Mouse (Mus musculus) heart, adult 8-10 months (tissue): ENCODE results near the gene Tgfb1i1. TPM values are rescaled to one million over a fixed set of nuclear protein-coding genes. Genes with fewer than 3 reads are reported as not detected.

ENCODE experiments used
- DNase-seq: peaks from one replicate; pipeline ENCODE4 v3.0.0; 2022; ENCODE audit warnings: low spot score
- microRNA-seq: library from miRNA; unstranded; fragments of <30 nt; microRNA quantifications from one replicate; pipeline ENCODE4 v1.2.0, GENCODE M21; 2022
- total RNA-seq, 4 experiments: library from RNA; stranded (reverse); gene quantifications; 2 replicates each; pipeline ENCODE4 v1.2.4; 2022

Tgfb1i1 gene
- total RNA-seq, 4 experiments from 2014 or later = 13.5 to 15.7 (median 14.6) TPM

DNA sequence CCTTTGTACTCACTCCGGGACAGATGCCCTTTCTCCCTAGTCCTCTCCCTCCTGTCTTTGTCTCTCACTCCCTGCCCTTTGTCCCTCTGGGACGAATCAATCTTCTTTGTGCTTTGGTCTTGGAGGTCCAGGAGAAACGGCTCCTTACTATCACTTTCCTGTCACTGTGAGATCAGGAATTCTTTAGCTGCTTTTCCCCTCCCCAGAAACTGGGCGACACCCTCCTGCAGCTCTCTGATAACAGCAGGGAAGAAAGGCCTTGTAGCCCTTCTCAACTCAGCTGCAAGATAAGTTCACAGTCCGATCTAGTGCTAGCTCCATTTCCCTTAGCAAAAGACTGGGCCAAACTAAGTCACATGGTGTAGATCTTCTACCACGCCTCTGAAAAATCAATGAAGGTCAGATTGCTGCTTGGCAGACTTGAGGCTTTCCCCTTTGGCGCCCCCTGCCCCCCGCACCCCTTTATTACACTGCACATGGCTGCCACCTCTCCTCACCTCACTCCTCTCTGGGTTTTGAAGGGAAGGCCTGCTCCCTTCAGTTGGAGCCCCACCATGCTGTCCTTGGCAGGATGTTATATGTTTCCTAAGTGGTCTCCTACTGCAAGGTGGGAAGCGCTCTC, 42.4 kb downstream of the Tgfb1i1 start:
- DNase-seq = no peak

DNA sequence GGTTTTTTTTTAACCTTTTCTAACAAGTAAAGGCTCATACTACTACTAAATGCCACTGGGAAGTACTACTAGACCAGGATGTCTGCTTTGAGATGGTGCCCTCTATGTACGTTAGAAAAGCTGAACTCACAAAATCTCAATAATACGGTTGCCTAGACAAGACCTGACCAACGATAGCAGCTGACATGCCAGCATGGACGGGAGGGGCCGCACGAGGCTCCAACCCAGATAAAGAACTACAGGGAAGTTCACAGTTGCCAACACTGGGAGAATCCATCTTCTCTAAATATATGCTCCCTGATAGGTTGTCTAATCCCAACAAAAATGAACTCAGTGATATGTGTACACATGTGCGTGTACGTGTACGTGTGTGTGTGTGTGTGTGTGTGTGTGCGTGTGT, 48.2 kb downstream of the Tgfb1i1 start:
- no peak for DNase-seq

DNA sequence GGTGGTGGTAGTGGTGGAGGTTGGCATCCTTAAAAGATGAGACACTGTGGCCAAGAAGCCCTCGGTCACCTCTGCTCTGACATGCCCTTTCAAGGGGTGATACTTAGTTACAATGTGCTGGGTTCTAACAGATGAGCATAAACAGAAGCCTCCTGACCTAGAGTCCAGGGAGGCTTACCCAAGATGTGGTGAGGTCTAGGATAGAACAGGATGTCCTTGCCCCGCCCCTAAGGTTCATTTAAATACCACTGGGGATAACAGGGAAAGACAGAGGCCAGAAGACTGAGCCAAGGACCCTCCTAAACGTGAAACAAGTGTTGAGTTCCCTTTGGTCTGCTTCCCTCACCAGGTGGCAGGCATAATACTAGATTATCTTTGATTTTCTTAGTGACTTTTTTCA, 49.9 kb downstream of the Tgfb1i1 start:
- no peak for DNase-seq

DNA sequence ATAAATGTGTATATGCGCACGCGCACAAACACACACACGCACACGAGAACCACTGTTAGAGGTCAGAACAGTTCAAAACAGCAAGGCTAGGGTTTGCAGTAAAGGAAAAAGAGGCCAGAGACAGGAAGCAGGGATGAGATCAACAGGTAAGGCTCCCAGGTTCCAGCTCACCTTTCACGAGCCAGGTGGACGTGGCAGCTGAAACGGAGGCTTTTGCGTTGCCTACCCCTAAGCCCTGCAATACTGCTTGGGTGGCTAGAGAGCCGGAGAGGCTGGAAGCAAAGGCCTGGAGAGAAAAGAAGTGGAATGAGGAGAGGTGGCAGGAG, 50.6 kb downstream of the Tgfb1i1 start:
- no peak for DNase-seq

DNA sequence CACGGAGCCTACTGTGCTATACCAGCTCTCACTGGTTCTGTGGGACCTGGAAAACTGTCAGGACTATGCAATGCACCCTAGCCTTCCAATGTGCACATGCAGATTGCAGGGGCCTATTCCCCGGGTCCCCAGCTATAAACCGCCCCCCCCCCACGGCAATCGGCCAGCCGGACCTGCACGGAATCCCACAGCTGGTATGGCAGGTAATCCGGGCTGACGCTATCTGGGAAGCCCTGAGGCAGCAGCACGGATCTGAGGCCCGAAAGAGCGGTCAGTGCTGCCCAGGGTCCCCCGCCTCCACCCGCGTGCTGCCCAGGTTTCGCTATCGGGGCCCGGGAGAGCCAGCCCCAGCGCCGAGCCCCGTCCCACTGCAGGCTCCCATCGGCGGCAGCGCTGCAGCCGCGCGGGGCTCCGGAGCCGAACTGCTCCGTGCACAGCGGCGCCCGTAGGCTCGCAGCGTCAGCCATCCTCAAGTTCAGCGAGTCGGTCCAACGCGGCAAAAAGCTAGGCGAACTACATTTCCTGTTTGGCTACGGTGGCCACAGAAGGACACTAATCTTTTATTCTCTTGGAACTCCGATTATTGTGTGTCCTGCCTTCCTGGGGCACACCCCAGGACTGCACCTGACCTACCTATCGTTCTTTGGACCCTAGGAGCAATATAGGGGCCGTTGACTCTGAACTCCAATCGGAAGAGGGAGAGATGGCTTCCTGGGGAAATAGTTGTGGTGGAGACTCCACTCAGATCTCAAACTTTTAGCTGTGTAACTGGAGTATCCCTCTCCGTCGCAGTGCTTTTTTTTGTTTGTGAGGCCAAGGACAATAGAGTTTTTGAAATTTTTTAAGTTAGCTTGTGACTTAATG, 51.2 kb downstream of the Tgfb1i1 start, which contains the start of gene BC017158:
BC017158 (minus strand) TSS at position 554 of the 864 bp plus-strand sequence.
- DNase-seq = peak; percentile 90

DNA sequence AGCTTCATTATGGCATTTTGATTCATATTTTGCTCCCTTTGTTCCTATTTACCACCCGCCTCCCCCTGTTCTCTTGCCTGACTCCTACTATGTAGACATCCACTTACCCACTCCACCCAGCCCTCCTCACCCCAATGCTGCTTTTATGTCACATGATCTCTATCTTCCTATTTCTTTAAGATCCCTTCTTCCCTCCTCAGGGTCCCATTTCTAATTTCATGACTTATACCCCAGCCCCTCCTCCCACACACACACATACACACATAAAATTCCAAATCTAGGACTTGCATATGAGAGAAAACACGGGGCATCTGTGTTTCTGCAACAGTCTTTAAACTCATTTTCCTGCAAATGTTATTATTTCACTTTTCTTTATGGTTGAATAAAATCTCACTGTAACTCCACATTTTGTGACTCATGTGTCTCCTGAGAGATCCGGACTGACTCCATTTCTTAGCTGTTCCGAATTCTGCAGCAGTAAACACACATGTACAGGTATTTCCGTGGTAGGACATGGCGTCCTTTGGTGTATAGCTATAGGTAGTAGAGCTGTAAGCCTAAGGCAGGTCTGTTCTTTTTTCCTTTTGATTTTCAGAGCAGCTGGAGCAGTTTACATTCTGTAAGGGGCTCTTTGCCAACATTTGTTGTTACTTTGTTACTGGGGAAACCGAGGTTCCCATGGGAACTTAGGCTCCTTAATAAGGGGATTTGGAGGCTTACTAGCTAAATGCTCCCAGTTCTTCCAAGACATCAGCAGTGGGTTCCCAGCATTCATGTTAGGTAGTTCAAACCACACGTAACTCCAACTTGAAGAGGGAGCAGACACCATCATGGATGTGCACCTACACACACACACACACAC, 52.1 kb downstream of the Tgfb1i1 start:
- DNase-seq = no peak

DNA sequence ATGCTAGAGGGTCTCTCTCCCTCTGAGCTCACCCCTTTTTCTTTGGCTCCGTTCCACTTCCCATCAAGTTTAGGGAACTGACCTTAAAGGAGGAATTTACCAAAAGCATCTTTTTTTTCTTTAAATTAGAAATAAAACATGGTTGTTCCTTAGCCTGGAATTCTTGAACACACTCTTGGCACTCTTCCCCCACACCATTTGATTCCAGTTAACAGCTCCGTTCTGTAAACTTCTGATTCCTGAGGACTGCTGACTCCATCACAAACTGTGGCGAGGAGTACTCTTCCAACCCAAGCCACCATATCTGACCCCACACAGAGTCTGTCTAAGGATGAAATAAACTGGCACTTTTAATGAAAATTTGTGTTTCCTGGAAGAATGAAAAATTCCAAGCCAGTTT, 54.3 kb downstream of the Tgfb1i1 start:
- DNase-seq = no peak

DNA sequence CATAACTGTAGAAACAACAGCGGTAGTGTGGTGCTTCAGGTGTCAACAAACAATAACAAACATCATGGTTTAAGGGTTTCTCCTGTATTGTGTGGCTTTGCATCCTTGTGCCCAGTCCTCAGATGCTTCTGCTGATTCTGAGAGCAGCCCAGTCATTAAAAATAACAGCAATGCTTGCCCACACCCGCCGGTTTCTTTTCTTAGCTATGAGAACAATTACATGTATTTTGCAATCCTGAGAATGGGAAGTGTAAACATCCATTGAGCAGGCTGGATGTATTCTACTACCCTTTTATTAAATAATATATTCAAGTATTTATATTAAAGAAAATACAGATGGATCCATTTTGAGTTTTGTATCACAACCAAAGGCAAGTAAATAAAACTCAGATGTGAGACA, 55.5 kb downstream of the Tgfb1i1 start:
- no peak for DNase-seq

DNA sequence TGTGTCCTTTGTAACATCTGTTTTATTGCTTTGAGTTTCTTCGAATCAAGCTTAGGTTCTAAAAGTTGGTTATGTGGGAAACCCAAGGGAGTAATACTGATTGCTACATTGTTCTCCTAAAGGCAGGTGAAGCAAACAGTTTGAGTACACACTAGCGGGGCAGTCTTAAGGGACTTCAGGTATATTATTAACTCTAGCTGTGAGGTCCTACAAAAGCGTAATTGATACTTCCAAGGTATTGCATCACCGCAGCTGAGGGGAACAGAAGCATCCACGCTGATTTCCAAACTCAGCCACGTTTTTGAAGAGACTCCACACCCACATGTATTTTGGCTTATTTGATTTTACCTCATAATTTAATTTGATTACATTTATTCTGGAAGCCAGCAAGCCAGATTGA, 57.6 kb downstream of the Tgfb1i1 start:
- no peak for DNase-seq

DNA sequence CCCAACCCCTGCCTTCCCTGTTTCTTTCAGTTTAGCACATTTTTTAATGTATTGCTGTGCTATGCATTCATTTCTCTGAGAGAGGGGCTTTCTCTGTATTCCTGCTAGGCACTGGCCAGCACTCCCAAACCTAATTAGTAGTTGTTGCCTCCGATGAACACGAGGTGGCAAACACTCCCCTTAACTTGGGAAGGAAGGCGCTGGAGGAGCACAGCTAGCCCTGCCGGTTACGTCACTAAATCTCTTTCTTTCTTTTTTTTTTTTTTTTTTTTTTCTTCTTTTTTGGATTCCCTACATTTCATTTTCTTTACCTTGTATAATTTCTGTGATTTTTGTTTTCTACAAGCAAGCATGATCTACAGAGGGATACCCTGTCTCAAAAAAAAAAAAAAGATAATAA, 58.3 kb downstream of the Tgfb1i1 start:
- DNase-seq = no peak

Small RNA genes within 50 kb of the gene (microRNA-seq; reads per million reads assigned to microRNA genes)
- not detected for gene Mir3103

Other genes with a start within 250 kb of the Tgfb1i1 start
- 100 to 1,000 TPM; 292 to 380 (median 338) TPM for gene Trim72, start 242.9 kb upstream of the Tgfb1i1 start, total RNA-seq
- gene Itgam, start 184.2 kb upstream of the Tgfb1i1 start, total RNA-seq = 10 to 100 TPM in 1 of 4 experiments, 1 to 10 TPM in 3; 2.2 to 26.5 (median 3.1) TPM
- gene Gm49368, start 184.1 kb upstream of the Tgfb1i1 start, total RNA-seq = under 1 TPM in 1 of 4 experiments, not detected in 3; 0.09 TPM
- under 1 TPM; 0.16 to 0.41 (median 0.27) TPM for gene Itgax, start 117.3 kb upstream of the Tgfb1i1 start, total RNA-seq
- gene Itgad, start 92.4 kb upstream of the Tgfb1i1 start, total RNA-seq = under 1 TPM in 1 of 4 experiments, not detected in 3; 0.09 TPM
- gene Cox6a2, start 40.4 kb upstream of the Tgfb1i1 start, total RNA-seq = 1,000 to 10,000 TPM; 2,334 to 3,880 (median 3,044) TPM
- 10 to 100 TPM in 1 of 4 experiments, 1 to 10 TPM in 3; 7.0 to 10.5 (median 7.9) TPM for gene Armc5, start 9.5 kb upstream of the Tgfb1i1 start, total RNA-seq
- gene 9130023H24Rik, start 8.8 kb upstream of the Tgfb1i1 start, total RNA-seq = 1 to 10 TPM; 3.0 to 4.0 (median 3.6) TPM
- gene Slc5a2, start 18.8 kb downstream of the Tgfb1i1 start, total RNA-seq = not detected
- gene BC017158, start 51.4 kb downstream of the Tgfb1i1 start, total RNA-seq = 1 to 10 TPM; 5.8 to 6.9 (median 6.5) TPM
- gene Rgs10, start 171.9 kb downstream of the Tgfb1i1 start, total RNA-seq = 10 to 100 TPM in 1 of 4 experiments, 1 to 10 TPM in 3; 6.9 to 11.3 (median 9.2) TPM
- gene Tial1, start 214.9 kb downstream of the Tgfb1i1 start, total RNA-seq = 10 to 100 TPM; 41.9 to 46.8 (median 44.8) TPM